Mouse (Mus musculus) limb, embryonic 10.5 days (tissue): ENCODE data around the gene Nhsl2. TPM values are rescaled to one million over a fixed set of nuclear protein-coding genes. Genes with fewer than 3 reads are reported as not detected.
A peak's percentile ranks its signal among the peaks of the same experiment; 100 is the strongest.

Source experiments
- DNase-seq: peaks from one replicate; pipeline ENCODE4 v3.0.0-alpha.2; 2017; ENCODE audit warnings: low spot score
- H3K27ac ChIP-seq: fragments of 300-500 bp; sonication (generic); 2 replicates; pipeline ENCODE4 v1.5.1; 2016; ENCODE audit warnings: mild to moderate bottlenecking
- H3K27me3 ChIP-seq: fragments of 300-500 bp; sonication (generic); 2 replicates; pipeline ENCODE4 v1.6.1; 2016; ENCODE audit warnings: low read depth, mild to moderate bottlenecking; ENCODE audit not compliant: poor library complexity, severe bottlenecking
- H3K36me3 ChIP-seq: fragments of 300-500 bp; sonication (generic); 2 replicates; pipeline ENCODE4 v1.6.1; 2016; ENCODE audit warnings: mild to moderate bottlenecking, moderate library complexity
- H3K4me1 ChIP-seq: fragments of 300-500 bp; sonication (generic); 2 replicates; pipeline ENCODE4 v1.6.1; 2016
- H3K4me3 ChIP-seq: fragments of 300-500 bp; sonication (generic); 2 replicates; pipeline ENCODE4 v1.5.1; 2016; ENCODE audit warnings: mild to moderate bottlenecking, moderate library complexity
- H3K9me3 ChIP-seq: fragments of 300-500 bp; sonication (generic); replicated peaks from 2 replicates; pipeline ENCODE4 v1.6.1; 2016; ENCODE audit warnings: mild to moderate bottlenecking
- WGBS: fragments of 180-500 bp; shearing (Covaris S2); methylation state at CpG from one replicate; pipeline ENCODE4 v1.1.7; 2016; 5-methylcytosine and 5-hydroxymethylcytosine counted together
- polyA plus RNA-seq: library from polyadenylated mRNA; unstranded; fragments of >200 nt; fragmentation: Nextera tagmentation; extraction: Ambion mirVana; gene quantifications from 2 replicates; pipeline ENCODE4 v1.2.1, GENCODE M21; 2016

Gene Nhsl2
- polyA plus RNA-seq, 1 experiment from 2014 or later = 21.4 TPM

DNA sequence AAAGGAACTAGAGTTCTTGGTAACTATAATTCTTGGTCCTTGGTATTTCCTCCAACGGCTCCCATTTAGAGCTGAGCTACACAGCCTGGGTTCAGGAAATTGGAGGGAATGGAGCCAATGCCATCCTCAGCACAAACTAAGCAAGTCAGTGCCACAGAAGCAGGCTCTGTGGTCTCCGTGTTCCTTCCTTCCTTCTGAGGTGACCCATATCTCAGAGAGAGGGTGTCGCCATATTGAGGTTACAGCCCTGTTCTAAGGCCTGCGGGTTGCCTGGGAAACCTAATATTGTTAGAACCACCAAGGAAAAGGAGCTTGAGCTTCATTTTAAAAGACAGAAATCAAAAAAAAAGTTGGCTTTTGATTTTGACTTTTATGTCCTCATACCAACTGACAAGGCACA lies 193.2 kb downstream of the Nhsl2 start:
- H3K4me3 ChIP-seq = no peak overlapping the region
- H3K4me1 ChIP-seq = no peaks in the 10 kb centered on the region
- no peak for DNase-seq
- no peaks in the 10 kb centered on the region for H3K36me3 ChIP-seq
- no peak overlapping the region for H3K27ac ChIP-seq
- H3K27me3 ChIP-seq = peaks cover 90% of the 10 kb centered on the region
- no peaks in the 10 kb centered on the region for H3K9me3 ChIP-seq
- 85% methylated on average over 4 of the region's 4 CpGs for WGBS

DNA sequence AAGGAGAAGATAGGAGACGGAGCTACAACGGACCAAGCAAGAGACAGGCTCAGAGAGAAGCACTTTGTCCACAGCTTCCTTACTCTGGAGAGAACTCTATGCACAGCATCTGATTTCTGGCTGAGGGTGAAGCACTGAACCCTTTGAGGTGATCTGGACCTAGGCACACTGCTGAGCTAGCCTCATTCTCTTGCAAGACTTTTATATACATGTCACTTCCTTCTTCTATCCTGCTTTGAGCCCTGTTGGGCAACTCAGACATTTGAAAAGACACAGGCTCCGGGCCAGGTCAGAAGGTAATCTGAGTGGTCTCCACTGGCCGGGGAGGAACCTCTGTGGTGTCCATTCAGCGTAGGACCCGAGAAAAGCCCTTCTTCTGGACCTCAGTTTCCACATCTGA lies 201.4 kb downstream of the Nhsl2 start:
- WGBS = 85% methylated on average over 6 of the region's 6 CpGs
- DNase-seq = no peak
- H3K36me3 ChIP-seq = no peaks in the 10 kb centered on the region
- H3K27ac ChIP-seq = no peak overlapping the region
- peaks cover 88% of the 10 kb centered on the region for H3K27me3 ChIP-seq
- H3K4me1 ChIP-seq = no peaks in the 10 kb centered on the region
- no peak overlapping the region for H3K4me3 ChIP-seq
- H3K9me3 ChIP-seq = no peaks in the 10 kb centered on the region

GRCm38 (mm10) chrX:102051225-102051624 lies 202.0 kb downstream of the Nhsl2 start:
- peaks cover 84% of the 10 kb centered on the region for H3K27me3 ChIP-seq
- H3K4me1 ChIP-seq = no peaks in the 10 kb centered on the region
- no peaks in the 10 kb centered on the region for H3K36me3 ChIP-seq
- H3K9me3 ChIP-seq = no peaks in the 10 kb centered on the region
- WGBS = 76% methylated on average over 4 of the region's 4 CpGs
- no peak overlapping the region for H3K4me3 ChIP-seq
- no peak for DNase-seq
- no peak overlapping the region for H3K27ac ChIP-seq

- 85% methylated on average over 2 of the region's 2 CpGs for WGBS
- no peak for DNase-seq
- peaks cover 83% of the 10 kb centered on the region for H3K27me3 ChIP-seq
- no peaks in the 10 kb centered on the region for H3K4me1 ChIP-seq
- H3K36me3 ChIP-seq = no peaks in the 10 kb centered on the region
- H3K9me3 ChIP-seq = no peaks in the 10 kb centered on the region
- H3K27ac ChIP-seq = no peak overlapping the region
- H3K4me3 ChIP-seq = no peak overlapping the region
Measured at GRCm38 (mm10) chrX:102053371-102053770, 204.2 kb downstream of the Nhsl2 start.

DNA sequence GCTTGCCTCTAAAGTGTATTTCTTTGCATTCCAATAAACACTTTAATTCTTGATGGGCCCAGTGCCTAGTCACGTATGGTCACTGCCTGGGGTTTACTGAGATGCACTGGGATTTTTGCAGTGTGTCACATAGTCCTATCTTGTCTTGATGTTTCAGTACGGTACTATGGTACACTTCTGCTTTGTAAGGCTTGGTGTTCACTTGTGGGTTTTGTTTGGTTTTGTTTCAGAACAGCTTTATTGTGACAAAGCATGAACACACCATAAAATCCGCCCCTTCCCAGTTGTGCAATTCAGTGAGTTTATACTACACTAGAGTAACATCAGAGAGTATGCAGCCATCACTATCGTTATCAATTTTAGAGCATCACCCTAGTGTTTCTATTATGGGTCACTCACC lies 204.8 kb downstream of the Nhsl2 start:
- Histone ChIP-seq H3K36me3 (no peaks in the 10 kb centered on the region), H3K4me1 (no peaks in the 10 kb centered on the region), H3K27ac (no peak overlapping the region), H3K27me3 (peaks cover 80% of the 10 kb centered on the region), H3K9me3 (no peaks in the 10 kb centered on the region), H3K4me3 (no peak overlapping the region)
- no peak for DNase-seq
- WGBS = 91% methylated on average over 4 of the region's 4 CpGs

DNA sequence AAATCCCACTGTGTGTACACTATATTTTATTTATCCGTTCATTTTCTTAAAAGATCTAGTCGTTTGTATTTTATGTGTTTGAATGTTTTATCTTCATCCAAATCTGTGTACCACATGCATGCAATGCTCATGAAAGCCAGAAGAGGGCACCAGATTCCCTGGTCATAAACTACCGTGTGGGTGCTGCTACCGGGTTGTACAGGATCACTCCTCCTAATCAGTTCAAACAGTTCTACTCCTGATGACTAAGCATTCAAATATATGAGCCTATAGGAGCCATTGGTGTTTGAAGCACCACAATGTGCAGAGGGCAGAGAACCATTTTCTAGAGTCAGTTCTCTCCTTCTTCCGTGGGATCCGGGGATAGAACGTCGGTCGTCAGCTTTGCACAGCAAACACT lies 210.3 kb downstream of the Nhsl2 start:
- H3K36me3 ChIP-seq = no peaks in the 10 kb centered on the region
- H3K9me3 ChIP-seq = no peaks in the 10 kb centered on the region
- peaks cover 75% of the 10 kb centered on the region for H3K27me3 ChIP-seq
- WGBS = 63% methylated on average over 9 of the region's 9 CpGs
- no peak for DNase-seq
- H3K4me3 ChIP-seq = no peak overlapping the region
- H3K4me1 ChIP-seq = peaks cover 12% of the 10 kb centered on the region
- no peak overlapping the region for H3K27ac ChIP-seq

DNA sequence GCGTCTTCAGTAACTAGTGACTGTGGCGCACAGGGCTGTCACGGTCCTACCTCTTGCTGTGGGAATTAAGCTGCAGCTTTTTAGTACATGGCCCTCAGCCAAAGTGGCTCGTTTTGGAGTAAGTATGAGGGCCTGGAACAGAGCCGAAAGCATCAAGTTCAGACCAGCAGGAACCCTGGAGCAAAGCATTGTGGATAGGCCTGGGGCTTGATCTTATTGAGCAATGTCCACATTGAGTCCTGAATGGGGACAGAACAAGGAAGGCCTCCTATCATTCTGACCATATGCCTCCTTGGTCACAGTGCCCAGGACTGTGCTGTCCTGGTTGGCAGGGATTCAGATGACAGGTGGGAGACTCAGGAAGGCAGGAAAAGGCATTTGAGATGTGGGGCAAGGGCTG lies 211.1 kb downstream of the Nhsl2 start:
- H3K36me3 ChIP-seq = no peaks in the 10 kb centered on the region
- no peak overlapping the region for H3K4me3 ChIP-seq
- H3K4me1 ChIP-seq = peaks cover 17% of the 10 kb centered on the region
- no peak for DNase-seq
- WGBS = 88% methylated on average over 5 of the region's 5 CpGs
- peaks cover 79% of the 10 kb centered on the region for H3K27me3 ChIP-seq
- H3K9me3 ChIP-seq = no peaks in the 10 kb centered on the region
- H3K27ac ChIP-seq = no peak overlapping the region

- DNase-seq = no peak
- H3K27ac ChIP-seq = no peak overlapping the region
- peaks cover 84% of the 10 kb centered on the region for H3K27me3 ChIP-seq
- H3K4me1 ChIP-seq = peaks cover 23% of the 10 kb centered on the region
- H3K36me3 ChIP-seq = no peaks in the 10 kb centered on the region
- no peak overlapping the region for H3K4me3 ChIP-seq
- 56% methylated on average over 2 of the region's 2 CpGs for WGBS
- H3K9me3 ChIP-seq = no peaks in the 10 kb centered on the region
Measured at GRCm38 (mm10) chrX:102060891-102061290, 211.7 kb downstream of the Nhsl2 start.

DNA sequence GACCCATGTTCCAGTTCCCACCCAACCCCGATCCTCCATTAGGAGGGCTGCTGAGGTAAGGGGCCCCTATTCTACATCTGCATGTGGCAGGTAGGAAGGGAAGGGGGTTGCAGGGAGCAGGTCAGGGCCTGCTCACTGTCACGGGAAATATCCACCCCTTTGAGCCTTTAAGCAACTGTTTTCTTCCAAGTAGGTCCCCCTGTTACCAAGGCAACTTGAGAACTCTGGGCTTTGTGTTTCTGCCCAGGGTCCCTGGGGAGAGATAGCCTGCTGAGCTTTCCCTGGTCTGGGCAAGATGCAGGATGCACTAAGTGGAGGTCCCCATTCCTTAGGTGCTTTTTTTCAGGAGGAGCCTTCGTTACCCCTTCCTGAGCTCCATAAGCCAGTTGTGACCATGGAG lies 214.9 kb downstream of the Nhsl2 start:
- peaks cover 5% of the 10 kb centered on the region; the same call in 1 of the 2 replicates for H3K36me3 ChIP-seq
- H3K27me3 ChIP-seq = peaks cover 92% of the 10 kb centered on the region
- DNase-seq = no peak
- H3K4me3 ChIP-seq = no peak overlapping the region
- H3K9me3 ChIP-seq = no peaks in the 10 kb centered on the region
- WGBS = 48% methylated on average over 3 of the region's 3 CpGs
- no peak overlapping the region for H3K27ac ChIP-seq
- H3K4me1 ChIP-seq = peaks cover 25% of the 10 kb centered on the region

DNA sequence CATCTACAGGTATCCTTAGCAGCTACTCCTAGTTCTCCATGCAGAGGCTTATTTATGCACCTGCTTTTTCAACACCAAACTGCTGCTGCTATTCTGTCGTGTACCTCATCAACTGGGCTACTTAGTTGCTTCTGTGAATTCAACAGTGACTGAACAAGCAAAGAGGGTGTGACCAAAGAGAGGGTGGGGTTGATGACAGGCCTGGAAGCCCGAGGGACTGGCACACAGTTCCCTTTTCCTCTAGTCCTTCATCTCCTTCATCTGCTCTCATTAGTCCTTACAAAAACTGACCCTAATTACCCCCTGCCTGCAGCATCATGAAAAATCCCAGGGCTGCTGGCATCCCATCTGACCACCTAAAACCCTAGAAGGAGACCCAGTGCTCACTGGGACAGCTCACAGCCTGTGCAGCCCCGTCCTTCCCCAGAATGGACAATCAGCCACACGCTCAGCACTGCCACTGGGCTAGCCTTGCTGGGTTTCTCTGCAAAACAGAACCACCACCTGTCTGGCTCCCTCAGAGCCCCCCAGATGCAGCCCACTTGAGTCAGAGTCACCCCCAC lies 216.1 kb downstream of the Nhsl2 start:
- Histone ChIP-seq H3K4me3 (no peak overlapping the region), H3K4me1 (peaks cover 25% of the 10 kb centered on the region), H3K36me3 (peaks cover 5% of the 10 kb centered on the region; the same call in 1 of the 2 replicates), H3K27me3 (peaks cover 100% of the 10 kb centered on the region), H3K9me3 (no peaks in the 10 kb centered on the region), H3K27ac (no peak overlapping the region)
- DNase-seq = no peak
- WGBS = 41% methylated on average over 4 of the region's 4 CpGs

- Histone ChIP-seq H3K36me3 (peaks cover 5% of the 10 kb centered on the region; the same call in 1 of the 2 replicates), H3K4me1 (peaks cover 29% of the 10 kb centered on the region), H3K27me3 (peaks cover 100% of the 10 kb centered on the region), H3K27ac (no peak overlapping the region), H3K4me3 (no peak overlapping the region), H3K9me3 (no peaks in the 10 kb centered on the region)
- DNase-seq = peak; percentile 76
- WGBS = 17% methylated on average over 9 of the region's 9 CpGs
Measured at GRCm38 (mm10) chrX:102066134-102066533, 216.9 kb downstream of the Nhsl2 start.

- peaks cover 100% of the 10 kb centered on the region for H3K27me3 ChIP-seq
- no peak overlapping the region for H3K27ac ChIP-seq
- no peak for DNase-seq
- H3K4me1 ChIP-seq = peaks cover 36% of the 10 kb centered on the region
- H3K9me3 ChIP-seq = no peaks in the 10 kb centered on the region
- WGBS = 85% methylated on average over 6 of the region's 6 CpGs
- H3K4me3 ChIP-seq = no peak overlapping the region
- peaks cover 5% of the 10 kb centered on the region; the same call in 1 of the 2 replicates for H3K36me3 ChIP-seq
Measured at GRCm38 (mm10) chrX:102067118-102067517, 217.9 kb downstream of the Nhsl2 start.

DNA sequence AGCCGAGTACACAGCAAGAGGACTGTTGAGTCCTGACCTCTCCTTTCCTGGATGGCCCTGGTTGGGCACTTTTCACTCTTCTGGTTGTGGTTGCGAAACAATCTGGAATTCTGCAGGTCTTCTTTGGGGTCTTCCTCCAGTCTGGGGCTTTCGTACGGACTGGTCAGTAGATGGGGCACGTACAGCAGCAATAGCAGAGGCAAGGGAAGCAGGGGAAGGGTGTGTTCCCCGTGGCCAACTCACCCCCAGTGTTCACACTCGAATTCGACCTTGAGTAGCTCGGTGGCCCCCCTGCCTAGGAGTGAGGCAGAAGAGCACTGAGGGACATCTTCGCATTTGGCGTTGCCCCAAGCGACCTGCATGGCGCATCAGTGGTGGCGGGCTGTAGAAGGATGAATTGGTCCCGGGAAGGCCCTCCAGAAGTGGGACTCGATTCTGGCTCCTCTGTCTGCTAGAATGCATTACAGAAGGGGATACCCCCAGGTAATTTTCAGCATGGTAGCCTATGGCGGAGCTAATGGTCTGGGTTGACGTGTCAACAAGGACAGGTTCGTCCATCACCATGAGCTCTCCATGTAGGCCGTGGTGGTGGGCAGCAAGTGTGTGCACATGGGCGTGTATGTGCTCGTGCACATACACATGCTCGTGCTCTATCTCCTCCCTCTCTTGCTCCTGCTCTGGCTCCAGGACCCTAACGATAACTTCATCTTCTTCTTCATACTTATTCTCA lies 219.8 kb downstream of the Nhsl2 start:
- WGBS = 94% methylated on average over 24 of the region's 24 CpGs
- no peak overlapping the region for H3K4me3 ChIP-seq
- H3K27ac ChIP-seq = no peak overlapping the region
- H3K27me3 ChIP-seq = peaks cover 100% of the 10 kb centered on the region
- peaks cover 9% of the 10 kb centered on the region; the same call in 1 of the 2 replicates for H3K36me3 ChIP-seq
- DNase-seq = no peak
- H3K9me3 ChIP-seq = no peaks in the 10 kb centered on the region
- peaks cover 29% of the 10 kb centered on the region for H3K4me1 ChIP-seq
